Mouse (Mus musculus): ENCODE results near the gene Vwce. TPM values are rescaled to one million over a fixed set of nuclear protein-coding genes. Genes with fewer than 3 reads are reported as not detected.

The Vwce gene
- 0.79 and 1.2 TPM in 2 replicates for polyA plus RNA-seq (2015; fragmentation: Nextera tagmentation; extraction: Ambion mirVana)

GRCm38 (mm10) chr19:10634106-10634871, at the start of gene Vwce:
Vwce (plus strand) TSS chr19:10634213.

GRCm38 (mm10) chr19:10605293-10605900, 28.6 kb upstream of the Vwce start, which contains the start of the genes Ddb1 and Tkfc:
Ddb1 (plus strand) TSS chr19:10605327.
Tkfc (minus strand) TSS chr19:10605654.

GRCm38 (mm10) chr19:10677915-10678771, 44.1 kb downstream of the Vwce start, which contains the start of gene Pga5:
Pga5 (minus strand) TSS chr19:10678071.

GRCm38 (mm10) chr19:10688537-10689352, 54.7 kb downstream of the Vwce start, which contains the start of gene Vps37c:
Vps37c (plus strand) TSS chr19:10688735.

Other genes starting within 250 kb of the Vwce start
- 5.5 and 7.3 TPM in 2 replicates for gene Syt7, start 245.1 kb upstream of the Vwce start, polyA plus RNA-seq (2015; fragmentation: Nextera tagmentation; extraction: Ambion mirVana)
- gene Lrrc10b, start 176.7 kb upstream of the Vwce start, polyA plus RNA-seq (2015; fragmentation: Nextera tagmentation; extraction: Ambion mirVana) = 0.65 and 1.9 TPM in 2 replicates
- not detected in 2 replicates for gene Ppp1r32, start 151.3 kb upstream of the Vwce start, polyA plus RNA-seq (2015; fragmentation: Nextera tagmentation; extraction: Ambion mirVana)
- 22.1 and 25.6 TPM in 2 replicates for gene Cpsf7, start 108.9 kb upstream of the Vwce start, polyA plus RNA-seq (2015; fragmentation: Nextera tagmentation; extraction: Ambion mirVana)
- 57.9 and 63.1 TPM in 2 replicates for gene Sdhaf2, start 108.1 kb upstream of the Vwce start, polyA plus RNA-seq (2015; fragmentation: Nextera tagmentation; extraction: Ambion mirVana)
- 32.8 and 45.4 TPM in 2 replicates for gene Tmem216, start 78.0 kb upstream of the Vwce start, polyA plus RNA-seq (2015; fragmentation: Nextera tagmentation; extraction: Ambion mirVana)
- gene Cyb561a3, start 57.0 kb upstream of the Vwce start, polyA plus RNA-seq (2015; fragmentation: Nextera tagmentation; extraction: Ambion mirVana) = 13.8 and 18.1 TPM in 2 replicates
- gene Tmem138, start 56.9 kb upstream of the Vwce start, polyA plus RNA-seq (2015; fragmentation: Nextera tagmentation; extraction: Ambion mirVana) = 22.6 and 28.9 TPM in 2 replicates
- 131 and 176 TPM in 2 replicates for gene Ddb1, start 28.9 kb upstream of the Vwce start, polyA plus RNA-seq (2015; fragmentation: Nextera tagmentation; extraction: Ambion mirVana)
- gene Tkfc, start 28.6 kb upstream of the Vwce start, polyA plus RNA-seq (2015; fragmentation: Nextera tagmentation; extraction: Ambion mirVana) = 15.3 and 15.4 TPM in 2 replicates
- gene Pga5, start 43.9 kb downstream of the Vwce start, polyA plus RNA-seq (2015; fragmentation: Nextera tagmentation; extraction: Ambion mirVana) = 2.2 and 49.2 TPM in 2 replicates
- gene Vps37c, start 54.5 kb downstream of the Vwce start, polyA plus RNA-seq (2015; fragmentation: Nextera tagmentation; extraction: Ambion mirVana) = 21.1 and 25.3 TPM in 2 replicates
- gene Cd5, start 104.8 kb downstream of the Vwce start, polyA plus RNA-seq (2015; fragmentation: Nextera tagmentation; extraction: Ambion mirVana) = 0.35 TPM in 1 of 2 replicates, not detected in the other
- gene Cd6, start 195.8 kb downstream of the Vwce start, polyA plus RNA-seq (2015; fragmentation: Nextera tagmentation; extraction: Ambion mirVana) = not detected in 2 replicates
- gene Slc15a3, start 205.5 kb downstream of the Vwce start, polyA plus RNA-seq (2015; fragmentation: Nextera tagmentation; extraction: Ambion mirVana) = 0.80 and 1.6 TPM in 2 replicates
- gene Tmem132a, start 235.7 kb downstream of the Vwce start, polyA plus RNA-seq (2015; fragmentation: Nextera tagmentation; extraction: Ambion mirVana) = 25.0 and 26.9 TPM in 2 replicates
- gene Tmem109, start 247.8 kb downstream of the Vwce start, polyA plus RNA-seq (2015; fragmentation: Nextera tagmentation; extraction: Ambion mirVana) = 74.4 and 98.8 TPM in 2 replicates